Mouse (Mus musculus) retina, embryonic 14.5 days (tissue): Measurements from ENCODE around the gene Tbl1x.

Experiments used
- DNase-seq: peaks from one replicate; pipeline ENCODE4 v3.0.0-alpha.2; 2015; ENCODE audit warnings: low spot score

The Tbl1x gene

GRCm38 (mm10) chrX:77544550-77544949 lies 33.7 kb downstream of the Tbl1x start:
- no peak for DNase-seq

- no peak for DNase-seq
Measured at GRCm38 (mm10) chrX:77545362-77546078, 34.7 kb downstream of the Tbl1x start.

- DNase-seq, result no peak
Measured at GRCm38 (mm10) chrX:77546448-77546847, 35.6 kb downstream of the Tbl1x start.

GRCm38 (mm10) chrX:77548951-77549350 lies 38.1 kb downstream of the Tbl1x start:
- no peak for DNase-seq

GRCm38 (mm10) chrX:77550388-77550787 lies 39.6 kb downstream of the Tbl1x start:
- no peak for DNase-seq

GRCm38 (mm10) chrX:77551306-77551705 lies 40.5 kb downstream of the Tbl1x start:
- DNase-seq, result no peak

GRCm38 (mm10) chrX:77552088-77552487 lies 41.3 kb downstream of the Tbl1x start:
- no peak for DNase-seq

- DNase-seq, result no peak
Measured at GRCm38 (mm10) chrX:77555985-77556384, 45.2 kb downstream of the Tbl1x start.

GRCm38 (mm10) chrX:77559199-77559881 lies 48.5 kb downstream of the Tbl1x start:
- DNase-seq, result no peak

GRCm38 (mm10) chrX:77563616-77564015 lies 52.8 kb downstream of the Tbl1x start:
- DNase-seq, result no peak

- no peak for DNase-seq
Measured at GRCm38 (mm10) chrX:77566739-77567138, 55.9 kb downstream of the Tbl1x start.

GRCm38 (mm10) chrX:77568013-77568412 lies 57.2 kb downstream of the Tbl1x start:
- no peak for DNase-seq

- DNase-seq, result no peak
Measured at GRCm38 (mm10) chrX:77573743-77574142, 62.9 kb downstream of the Tbl1x start.

- DNase-seq, result no peak
Measured at GRCm38 (mm10) chrX:77577108-77577507, 66.3 kb downstream of the Tbl1x start.

- DNase-seq, result no peak
Measured at GRCm38 (mm10) chrX:77578172-77578571, 67.4 kb downstream of the Tbl1x start.

GRCm38 (mm10) chrX:77579964-77580363 lies 69.2 kb downstream of the Tbl1x start:
- no peak for DNase-seq

GRCm38 (mm10) chrX:77585974-77586373 lies 75.2 kb downstream of the Tbl1x start:
- no peak for DNase-seq

- DNase-seq, result no peak
Measured at GRCm38 (mm10) chrX:77594670-77595224, 83.9 kb downstream of the Tbl1x start.

GRCm38 (mm10) chrX:77597674-77598073 lies 86.9 kb downstream of the Tbl1x start:
- no peak for DNase-seq

- no peak for DNase-seq
Measured at GRCm38 (mm10) chrX:77598736-77599135, 87.9 kb downstream of the Tbl1x start.

- DNase-seq, result no peak
Measured at GRCm38 (mm10) chrX:77603496-77604258, 92.9 kb downstream of the Tbl1x start.

- no peak for DNase-seq
Measured at GRCm38 (mm10) chrX:77607488-77607887, 96.7 kb downstream of the Tbl1x start.
